Mouse (Mus musculus) NIH3T3 (cell line): ENCODE measurements around the gene Ankef1.

ENCODE experiments used
- DNase-seq: peaks from one replicate; pipeline ENCODE4 v3.0.0-alpha.2; 2012; ENCODE audit warnings: low read depth

The Ankef1 gene

DNA sequence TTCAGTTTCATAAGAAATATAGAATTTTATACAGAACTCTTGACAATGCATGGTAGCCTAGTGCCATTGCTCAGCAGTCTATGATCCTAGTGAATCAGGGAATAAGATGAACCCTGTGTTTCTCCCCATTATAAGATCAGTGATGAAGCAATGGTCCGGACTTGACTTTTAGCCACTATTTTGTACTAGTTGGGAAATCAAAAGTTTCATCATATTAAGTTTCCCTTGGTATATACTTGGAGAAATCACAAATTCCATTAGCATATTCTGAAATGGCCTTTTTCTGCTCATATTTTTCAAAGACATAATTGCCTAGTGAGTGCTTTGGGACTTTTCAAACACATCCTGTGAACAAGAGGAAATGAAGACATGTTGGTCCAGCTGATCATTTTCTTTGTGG is at the start of gene Ankef1:
Ankef1 (plus strand) TSS at position 260 of the 400 bp plus-strand sequence.
- peak; percentile 8 for DNase-seq

DNA sequence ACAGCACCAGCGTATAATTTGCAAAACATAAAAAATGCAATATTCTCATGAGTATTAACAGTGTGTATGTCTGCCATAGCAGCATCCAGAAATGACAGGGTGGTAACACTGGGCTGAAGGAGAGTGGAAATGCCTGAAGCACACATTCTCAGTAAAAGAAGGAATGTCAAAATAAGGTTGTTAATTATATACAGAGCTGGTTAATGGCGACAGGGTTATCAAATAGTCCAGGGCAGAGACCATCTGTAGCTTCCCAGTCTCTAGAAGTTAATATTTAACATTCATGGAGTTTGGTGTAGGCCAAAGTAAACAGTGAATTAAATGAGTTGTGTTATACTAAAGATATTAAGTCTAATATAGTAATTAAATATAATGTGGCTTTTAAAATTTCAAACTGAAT is 45.2 kb upstream of the Ankef1 start:
- no peak for DNase-seq

GRCm38 (mm10) chr2:136456875-136457274 is 44.8 kb upstream of the Ankef1 start:
- no peak for DNase-seq

GRCm38 (mm10) chr2:136477656-136478055 is 24.1 kb upstream of the Ankef1 start:
- DNase-seq: no peak

DNA sequence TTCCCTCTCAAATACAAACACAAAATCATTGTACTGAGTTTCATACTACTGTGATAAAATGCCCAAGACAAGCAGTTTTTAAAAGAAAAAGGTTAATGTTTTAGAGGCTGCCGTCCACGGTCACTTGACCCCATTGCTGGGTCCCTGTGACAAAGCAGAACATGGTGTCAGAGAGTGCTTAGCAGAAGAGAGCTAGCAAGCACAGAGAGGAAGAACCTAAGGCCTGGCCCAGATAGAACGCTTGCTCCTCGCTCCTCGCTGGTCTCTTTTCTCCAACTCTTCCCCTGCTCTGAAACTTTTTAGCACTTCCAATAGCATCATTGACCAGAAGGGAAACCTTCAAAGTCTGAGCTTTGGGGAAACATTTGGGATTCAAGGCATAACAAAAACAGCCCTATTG is 19.4 kb upstream of the Ankef1 start:
- DNase-seq: no peak

- DNase-seq: no peak
Measured at GRCm38 (mm10) chr2:136483058-136483457, 18.7 kb upstream of the Ankef1 start.

DNA sequence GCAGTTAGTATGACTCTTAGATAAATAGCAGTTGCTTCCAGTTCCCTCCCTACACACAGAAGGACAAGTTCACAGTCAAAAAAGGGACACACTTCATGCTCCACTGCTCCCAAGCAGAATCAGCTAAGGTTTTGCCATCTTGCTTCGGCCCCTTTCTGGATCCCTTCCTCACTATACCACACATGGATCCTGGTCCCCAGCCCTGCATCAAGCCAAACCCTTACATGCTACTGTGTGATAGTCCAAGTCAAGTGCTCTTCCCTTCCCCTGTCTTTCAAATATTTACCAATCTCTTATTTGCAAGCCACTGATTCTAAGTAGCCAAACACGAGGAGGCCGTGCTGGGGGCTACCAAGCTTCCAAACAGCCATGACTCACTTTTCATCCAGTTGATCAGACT is 16.8 kb upstream of the Ankef1 start:
- peak; percentile 51 for DNase-seq

DNA sequence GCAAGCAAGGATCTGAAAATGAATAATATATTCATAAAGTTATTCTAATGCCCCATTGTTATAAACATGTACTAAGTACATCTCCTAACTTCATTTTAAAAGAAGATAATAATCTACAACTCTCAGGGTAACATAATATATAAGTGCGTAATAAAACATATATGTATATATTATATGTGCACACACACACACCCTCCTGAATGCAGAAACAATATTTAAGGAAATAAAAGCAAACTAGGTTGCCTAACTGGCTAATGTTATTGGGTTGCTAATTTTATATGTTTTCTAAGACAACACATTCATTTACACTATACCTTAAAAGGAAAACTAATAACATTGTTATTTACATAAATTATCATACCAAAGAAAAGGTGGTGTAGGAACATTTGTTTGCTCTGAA is 16.3 kb upstream of the Ankef1 start:
- DNase-seq: no peak

GRCm38 (mm10) chr2:136485815-136486619 is 15.7 kb upstream of the Ankef1 start:
- DNase-seq: peak; percentile 98

DNA sequence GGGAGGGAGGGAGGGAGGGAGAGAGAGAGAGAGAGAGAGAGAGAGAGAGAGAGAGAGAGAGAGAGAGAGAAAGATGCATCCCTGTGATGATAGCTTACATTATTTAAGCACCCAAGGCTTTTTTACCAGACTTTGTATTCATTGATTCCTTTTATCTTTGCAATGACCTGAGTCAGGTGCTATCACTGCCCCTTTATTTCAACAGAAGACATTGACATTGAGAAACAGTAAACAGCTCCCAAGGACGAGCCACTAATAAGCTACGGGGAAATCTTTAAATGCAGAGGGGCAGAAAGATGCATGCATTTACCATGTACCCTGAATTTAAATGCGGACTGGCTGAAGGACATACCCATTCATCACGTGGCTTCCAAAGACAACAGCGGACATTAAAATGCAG is 14.7 kb upstream of the Ankef1 start:
- no peak for DNase-seq

GRCm38 (mm10) chr2:136511073-136511472 is 9.4 kb downstream of the Ankef1 start:
- DNase-seq: no peak

DNA sequence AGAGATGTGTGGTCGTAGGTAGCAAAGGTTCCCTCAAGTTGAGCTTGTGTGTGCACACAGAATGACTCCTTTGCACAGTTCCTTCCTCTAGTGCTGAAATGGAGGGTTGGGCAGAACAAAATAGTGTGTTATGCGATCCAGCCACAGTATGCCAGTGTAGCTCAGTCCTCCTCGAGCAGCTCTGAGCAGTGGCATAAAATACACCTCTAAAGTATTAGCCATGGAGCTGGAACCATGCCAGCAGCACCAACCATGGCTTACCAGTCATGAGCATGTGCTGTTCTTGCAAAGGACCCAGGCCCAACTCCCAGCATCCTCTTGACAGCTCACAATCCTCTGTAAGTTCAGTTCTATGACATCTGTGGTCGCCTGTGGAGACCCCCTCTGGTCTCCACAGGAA is 10.0 kb downstream of the Ankef1 start:
- no peak for DNase-seq

GRCm38 (mm10) chr2:136512802-136513201 is 11.1 kb downstream of the Ankef1 start:
- no peak for DNase-seq

DNA sequence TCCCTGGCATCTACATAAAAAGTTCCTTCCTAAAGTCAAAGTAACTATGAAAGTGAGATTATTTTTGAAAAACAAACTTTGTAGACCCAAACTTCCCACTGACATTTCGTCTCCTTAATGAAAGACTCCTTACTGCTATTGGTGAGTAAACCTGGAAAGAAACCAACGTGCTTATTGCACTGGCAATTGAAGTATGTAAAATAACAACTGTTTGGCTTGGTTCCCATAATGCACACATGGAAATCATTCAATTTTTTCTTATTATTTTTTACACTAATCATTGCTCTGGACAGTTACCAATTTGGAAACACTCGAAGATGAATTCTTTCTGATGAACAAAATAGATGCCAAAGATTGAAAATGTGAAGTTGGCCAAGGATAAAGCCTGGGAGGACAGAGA is 12.1 kb downstream of the Ankef1 start:
- peak; percentile 78 for DNase-seq

GRCm38 (mm10) chr2:136515501-136515900 is 13.8 kb downstream of the Ankef1 start:
- no peak for DNase-seq

DNA sequence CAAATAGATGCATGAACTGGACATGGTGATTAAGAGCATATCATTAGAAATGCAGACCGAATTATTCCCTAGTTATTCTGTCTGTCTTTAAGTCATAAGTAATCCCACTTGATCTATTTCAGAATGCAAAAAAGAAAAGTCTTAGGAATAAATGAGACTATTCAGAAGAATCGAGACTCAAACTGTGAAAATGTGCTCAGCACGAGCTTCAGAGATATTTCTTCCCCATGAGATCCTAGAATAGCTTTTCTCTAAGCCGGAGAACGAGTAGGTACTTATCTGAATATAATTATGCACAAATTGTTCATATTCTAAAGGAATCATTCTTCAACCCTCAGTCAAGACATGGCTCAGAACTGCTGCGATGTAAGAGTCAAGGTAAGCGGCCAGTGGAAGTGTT is 27.2 kb downstream of the Ankef1 start:
- DNase-seq: no peak

DNA sequence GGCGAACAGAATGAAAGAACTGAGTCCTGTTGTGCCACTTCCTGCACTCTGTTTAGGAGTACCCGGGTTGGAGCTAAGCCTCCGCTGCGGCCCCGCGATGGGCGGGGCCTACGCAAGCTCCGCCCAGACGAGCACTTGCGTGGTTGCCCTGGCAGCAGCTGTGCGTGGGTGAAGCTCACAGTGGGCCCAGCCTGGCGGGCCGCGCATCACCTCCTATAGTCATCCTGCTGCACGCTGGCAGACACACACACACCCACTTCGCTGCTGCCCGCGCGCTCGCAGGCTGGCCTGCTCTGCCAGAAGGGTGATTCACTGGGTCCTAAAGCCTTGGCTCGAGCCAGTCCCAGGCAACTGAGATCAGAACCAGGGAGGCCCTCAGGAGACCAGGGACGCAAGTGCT is 30.3 kb downstream of the Ankef1 start:
- peak; percentile 43 for DNase-seq

GRCm38 (mm10) chr2:136558020-136558419 is 56.3 kb downstream of the Ankef1 start:
- DNase-seq: no peak

GRCm38 (mm10) chr2:136562336-136562735 is 60.6 kb downstream of the Ankef1 start:
- no peak for DNase-seq

DNA sequence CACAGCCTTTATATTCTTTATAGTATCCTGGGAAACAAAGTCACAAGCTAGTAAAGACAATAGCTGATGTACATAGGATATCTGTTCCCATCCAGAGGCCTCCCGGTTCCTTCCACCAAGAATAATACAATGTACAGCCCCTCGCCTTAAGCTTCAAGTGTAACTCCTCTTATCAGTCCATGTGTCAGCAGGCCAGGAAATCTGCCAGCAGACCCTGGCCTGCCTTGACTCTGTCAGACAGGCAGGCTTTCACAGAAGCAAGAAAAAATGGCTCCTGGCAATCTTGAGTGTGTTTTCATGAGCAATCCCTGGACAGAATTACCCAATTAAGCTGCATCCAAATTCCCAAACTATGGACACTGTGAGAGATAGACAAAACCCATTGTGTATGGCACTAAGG is 69.1 kb downstream of the Ankef1 start:
- DNase-seq: peak; percentile 17

DNA sequence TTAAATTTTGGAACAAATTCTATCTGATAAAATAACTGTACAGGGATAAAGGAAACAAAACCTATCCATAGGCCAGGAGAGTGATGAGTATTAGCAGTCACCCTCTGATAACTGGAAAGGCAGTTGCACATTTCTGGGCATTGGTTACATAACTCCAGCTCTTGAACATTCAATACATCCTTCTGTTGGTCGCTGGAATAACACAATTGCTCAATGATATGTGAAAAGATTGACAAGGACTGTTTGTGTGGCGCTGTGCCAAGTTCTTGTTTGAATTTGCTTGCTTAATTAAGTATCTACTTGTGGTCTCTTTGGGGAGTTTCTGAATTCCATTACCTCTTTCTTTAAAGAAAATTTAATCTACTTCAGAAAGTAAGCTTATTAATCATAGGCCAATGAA is 81.1 kb downstream of the Ankef1 start:
- peak; percentile 14 for DNase-seq

- no peak for DNase-seq
Measured at GRCm38 (mm10) chr2:136588811-136589210, 87.1 kb downstream of the Ankef1 start.

DNA sequence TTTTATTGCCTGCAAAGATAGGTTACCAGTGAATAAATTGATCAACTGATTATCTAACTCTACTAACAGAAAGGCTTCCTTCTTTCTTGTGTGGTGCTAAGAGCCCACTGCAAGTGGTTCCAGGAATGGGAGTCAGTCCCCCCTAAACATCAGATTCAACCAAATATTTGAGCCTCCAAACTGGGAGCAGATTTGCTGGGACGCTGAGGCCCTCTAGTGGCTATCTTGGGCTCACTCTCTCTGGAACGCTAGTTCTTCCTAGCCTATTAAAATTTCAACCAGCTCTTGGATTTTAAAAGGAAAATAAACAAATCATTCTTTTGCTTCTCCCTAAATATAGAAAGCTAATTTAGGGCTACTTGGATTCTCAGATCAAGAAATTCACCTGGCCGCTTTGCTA is 94.7 kb downstream of the Ankef1 start:
- DNase-seq: peak; percentile 68

- no peak for DNase-seq
Measured at GRCm38 (mm10) chr2:136598743-136599142, 97.0 kb downstream of the Ankef1 start.
